Mouse (Mus musculus) kidney, embryonic 14.5 days (tissue): Measurements from ENCODE around the gene Ssu72. TPM values are rescaled to one million over a fixed set of nuclear protein-coding genes. Genes with fewer than 3 reads are reported as not detected.
"Not testable (repeated sequence)": the region's sequence is repeated elsewhere in the genome, so short reads cannot be mapped to it uniquely, and the experiment has no call there.

ENCODE experiments used
- ATAC-seq: fragments of 200-750 bp; cut with Nextera tagmentation; 2 replicates; pipeline ENCODE4 v1.8.0; 2017; ENCODE audit warnings: moderate number of reproducible peaks, mild to moderate bottlenecking, moderate TSS enrichment, moderate library complexity; ENCODE audit not compliant: low FRiP score, low TSS enrichment
- H3K27ac ChIP-seq: fragments of 300-500 bp; sonication (generic); 2 replicates; pipeline ENCODE4 v1.5.1; 2014; ENCODE audit warnings: low read depth, mild to moderate bottlenecking, low read length, moderate library complexity, mixed read lengths
- H3K27me3 ChIP-seq: fragments of 300-500 bp; sonication (generic); 2 replicates; pipeline ENCODE4 v1.6.1; 2014; ENCODE audit warnings: mild to moderate bottlenecking, low read length; ENCODE audit not compliant: control insufficient read depth, insufficient read depth
- H3K36me3 ChIP-seq: fragments of 300-500 bp; sonication (generic); 2 replicates; pipeline ENCODE4 v1.6.1; 2014; ENCODE audit warnings: low read length, mixed read lengths; ENCODE audit not compliant: control insufficient read depth, insufficient read depth
- H3K4me1 ChIP-seq: fragments of 300-500 bp; sonication (generic); 2 replicates; pipeline ENCODE4 v1.6.1; 2014; ENCODE audit warnings: low read length, mixed read lengths; ENCODE audit not compliant: control insufficient read depth, insufficient read depth
- H3K4me2 ChIP-seq: fragments of 300-500 bp; sonication (generic); replicated peaks from 2 replicates; pipeline ENCODE4 v1.6.1; 2014; ENCODE audit warnings: low read depth, mild to moderate bottlenecking, low read length
- H3K4me3 ChIP-seq: fragments of 300-500 bp; sonication (generic); 2 replicates; pipeline ENCODE4 v1.5.1; 2014; ENCODE audit warnings: mild to moderate bottlenecking, low read length
- H3K9ac ChIP-seq: fragments of 300-500 bp; sonication (generic); 2 replicates; pipeline ENCODE4 v1.6.1; 2014; ENCODE audit warnings: low read depth, mild to moderate bottlenecking, low read length, moderate library complexity
- H3K9me3 ChIP-seq: fragments of 300-500 bp; sonication (generic); 2 replicates; pipeline ENCODE4 v1.6.1; 2016; ENCODE audit warnings: low read length; ENCODE audit not compliant: control insufficient read depth
- WGBS: fragments of 180-500 bp; shearing (Covaris S2); extraction: QIAGEN DNeasy Blood & Tissue Kit; methylation state at CpG from one replicate; pipeline ENCODE4 v1.1.7; 2014; 5-methylcytosine and 5-hydroxymethylcytosine counted together
- polyA plus RNA-seq: library from polyadenylated mRNA; unstranded; fragments of >200 nt; fragmentation: Nextera tagmentation; extraction: Ambion mirVana; gene quantifications from 2 replicates; pipeline ENCODE4 v1.2.1, GENCODE M21; 2014

The Ssu72 gene
- polyA plus RNA-seq, 1 experiment from 2014 or later = 149 TPM

GRCm38 (mm10) chr4:155739741-155740636 is 35.4 kb downstream of the Ssu72 start:
- Histone ChIP-seq H3K4me2 (no peak overlapping the region), H3K27ac (no peak overlapping the region), H3K9ac (no peak overlapping the region), H3K4me1 (peaks cover 9% of the 10 kb centered on the region), H3K4me3 (no peak overlapping the region), H3K9me3 (no peaks in the 10 kb centered on the region), H3K27me3 (no peaks in the 10 kb centered on the region), H3K36me3 (peaks cover 61% of the 10 kb centered on the region)
- 90% methylated on average over 37 of the region's 37 CpGs for WGBS
- no peak for ATAC-seq

- WGBS = 82% methylated on average over 10 of the region's 10 CpGs
- H3K4me1 ChIP-seq, H3K27ac ChIP-seq, H3K9ac ChIP-seq, H3K27me3 ChIP-seq, ATAC-seq, H3K9me3 ChIP-seq, H3K4me2 ChIP-seq, H3K4me3 ChIP-seq: not testable (repeated sequence)
- H3K36me3 ChIP-seq = peaks cover 68% of the 10 kb centered on the region
Observed at GRCm38 (mm10) chr4:155740681-155741080, 36.1 kb downstream of the Ssu72 start.

- Histone ChIP-seq H3K4me3 (no peak overlapping the region), H3K9me3 (no peaks in the 10 kb centered on the region), H3K27me3 (no peaks in the 10 kb centered on the region), H3K27ac (no peak overlapping the region), H3K9ac (no peak overlapping the region), H3K4me2 (no peak overlapping the region), H3K36me3 (peaks cover 84% of the 10 kb centered on the region), H3K4me1 (no peaks in the 10 kb centered on the region)
- WGBS = 96% methylated on average over 5 of the region's 5 CpGs
- no peak for ATAC-seq
Observed at GRCm38 (mm10) chr4:155742684-155743083, 38.1 kb downstream of the Ssu72 start.

- Histone ChIP-seq H3K27ac (no peak overlapping the region), H3K4me1 (no peaks in the 10 kb centered on the region), H3K9me3 (no peaks in the 10 kb centered on the region), H3K9ac (no peak overlapping the region), H3K36me3 (peaks cover 99% of the 10 kb centered on the region), H3K27me3 (no peaks in the 10 kb centered on the region), H3K4me3 (no peak overlapping the region), H3K4me2 (no peak overlapping the region)
- ATAC-seq = no peak
- WGBS = 89% methylated on average over 8 of the region's 8 CpGs
Observed at GRCm38 (mm10) chr4:155744474-155744873, 39.9 kb downstream of the Ssu72 start.

- no peak overlapping the region for H3K9ac ChIP-seq
- H3K9me3 ChIP-seq = no peaks in the 10 kb centered on the region
- H3K27ac ChIP-seq = no peak overlapping the region
- peaks cover 99% of the 10 kb centered on the region for H3K36me3 ChIP-seq
- 92% methylated on average over 5 of the region's 5 CpGs for WGBS
- no peak for ATAC-seq
- H3K4me3 ChIP-seq = no peak overlapping the region
- H3K4me2 ChIP-seq = no peak overlapping the region
- H3K4me1 ChIP-seq = no peaks in the 10 kb centered on the region
- H3K27me3 ChIP-seq = no peaks in the 10 kb centered on the region
Observed at GRCm38 (mm10) chr4:155745136-155745535, 40.5 kb downstream of the Ssu72 start.

GRCm38 (mm10) chr4:155746036-155746548 is 41.5 kb downstream of the Ssu72 start:
- 92% methylated on average over 8 of the region's 8 CpGs for WGBS
- no peaks in the 10 kb centered on the region for H3K9me3 ChIP-seq
- H3K4me2 ChIP-seq = no peak overlapping the region
- no peaks in the 10 kb centered on the region for H3K4me1 ChIP-seq
- H3K9ac ChIP-seq = no peak overlapping the region
- ATAC-seq = no peak
- H3K36me3 ChIP-seq = peaks cover 99% of the 10 kb centered on the region
- H3K27ac ChIP-seq = no peak overlapping the region
- H3K27me3 ChIP-seq = no peaks in the 10 kb centered on the region
- no peak overlapping the region for H3K4me3 ChIP-seq

- no peak for ATAC-seq
- Histone ChIP-seq H3K9me3 (no peaks in the 10 kb centered on the region), H3K4me1 (no peaks in the 10 kb centered on the region), H3K9ac (no peak overlapping the region), H3K4me2 (no peak overlapping the region), H3K27me3 (no peaks in the 10 kb centered on the region), H3K36me3 (peaks cover 99% of the 10 kb centered on the region), H3K27ac (no peak overlapping the region), H3K4me3 (no peak overlapping the region)
- 90% methylated on average over 17 of the region's 17 CpGs for WGBS
Observed at GRCm38 (mm10) chr4:155746575-155747490, 42.2 kb downstream of the Ssu72 start.

- H3K36me3 ChIP-seq = peaks cover 48% of the 10 kb centered on the region
Observed at GRCm38 (mm10) chr4:155757011-155757410, 52.4 kb downstream of the Ssu72 start.

More at GRCm38 (mm10) chr4:155757011-155757410, 52.4 kb downstream of the Ssu72 start:
- Histone ChIP-seq H3K27ac (no peak overlapping the region), H3K9me3 (no peaks in the 10 kb centered on the region), H3K4me1 (peaks cover 8% of the 10 kb centered on the region), H3K27me3 (no peaks in the 10 kb centered on the region), H3K4me2 (no peak overlapping the region), H3K4me3 (no peak overlapping the region), H3K9ac (no peak overlapping the region)
- ATAC-seq = no peak
- WGBS = 96% methylated on average over 12 of the region's 12 CpGs
